Mouse (Mus musculus): ENCODE results near the gene Spaca7. TPM values are rescaled to one million over a fixed set of nuclear protein-coding genes. Genes with fewer than 3 reads are reported as not detected.
"Not testable (repeated sequence)": the region's sequence is repeated elsewhere in the genome, so short reads cannot be mapped to it uniquely, and the experiment has no call there.

Gene Spaca7
- not detected in 2 replicates for total RNA-seq (2021)
- long read RNA-seq = 0 reads

DNA sequence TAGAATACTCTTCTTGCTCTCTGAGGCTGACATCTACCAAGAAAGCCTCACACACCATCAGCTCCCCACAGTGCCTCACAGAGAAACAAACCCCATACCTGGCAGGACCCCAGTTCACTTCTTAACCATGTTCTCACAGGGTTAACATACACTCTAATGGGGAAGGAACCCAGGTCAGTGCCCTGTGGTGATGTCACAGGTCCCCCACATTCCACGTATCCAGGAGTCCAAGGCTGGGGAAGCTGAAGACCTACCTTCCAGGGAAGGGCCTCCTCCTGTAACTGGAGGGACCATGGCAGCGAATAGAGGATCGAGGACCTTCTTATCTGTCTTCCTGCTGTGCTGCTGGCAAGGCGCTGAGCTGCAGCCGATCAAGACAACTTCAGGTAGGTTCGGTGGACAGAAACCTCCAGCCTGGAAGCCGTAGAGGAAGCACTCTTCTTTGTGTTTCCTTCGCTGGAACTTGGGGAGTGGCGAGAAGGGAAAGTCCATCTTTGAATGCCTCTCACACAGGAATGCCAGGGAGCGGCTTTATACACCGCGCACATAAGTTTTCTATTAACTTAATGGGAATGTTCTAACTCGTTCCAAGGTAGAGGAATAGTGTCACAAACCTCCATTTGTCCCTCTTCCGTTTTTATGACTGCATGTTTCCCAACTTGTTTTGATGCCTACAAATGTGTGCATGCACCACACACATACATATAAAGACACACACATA lies at the start of gene Spaca7:
TSS of gene Spaca7 (plus strand) at position 216 of the 721 bp plus-strand sequence.
- DNase-seq = no peak

DNA sequence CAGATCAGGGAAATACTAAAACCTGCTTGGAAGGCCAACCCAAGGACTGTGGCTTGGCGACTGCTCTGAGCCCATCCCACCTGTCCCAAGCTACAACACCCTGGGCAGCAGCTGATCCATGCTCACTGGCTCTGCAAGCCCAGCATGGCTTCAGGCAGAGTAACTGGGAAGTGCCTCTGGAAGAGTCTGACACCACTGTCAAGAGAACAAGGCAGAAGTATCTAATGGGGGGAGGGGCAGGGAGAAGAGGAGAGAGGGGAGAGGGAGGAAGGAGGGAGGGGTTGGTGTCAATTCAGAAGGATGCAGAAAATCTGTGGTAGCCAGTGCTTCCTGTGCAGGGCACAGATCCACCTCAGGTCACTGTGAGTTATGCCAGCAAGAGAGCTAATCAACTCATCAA lies 48.5 kb upstream of the Spaca7 start:
- no peak for DNase-seq

DNA sequence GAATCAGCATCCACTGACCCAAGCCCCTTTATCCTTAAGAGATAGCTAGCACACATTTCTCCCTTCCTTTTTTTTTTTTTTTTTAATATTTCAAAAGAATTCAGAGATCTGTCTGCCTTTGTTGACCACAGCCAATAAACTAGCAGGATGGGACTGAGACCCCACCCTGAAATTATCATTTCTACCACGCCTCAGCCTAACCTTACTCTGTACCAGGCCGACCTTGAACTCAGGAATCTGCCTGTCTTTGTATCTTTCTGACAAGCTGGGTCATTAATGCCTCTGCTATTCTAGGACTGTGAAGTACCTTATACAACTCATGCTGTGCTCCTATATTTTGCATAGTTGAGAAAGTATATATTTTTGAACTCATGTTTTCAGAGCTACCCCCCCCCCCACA lies 44.2 kb upstream of the Spaca7 start:
- DNase-seq = no peak

DNA sequence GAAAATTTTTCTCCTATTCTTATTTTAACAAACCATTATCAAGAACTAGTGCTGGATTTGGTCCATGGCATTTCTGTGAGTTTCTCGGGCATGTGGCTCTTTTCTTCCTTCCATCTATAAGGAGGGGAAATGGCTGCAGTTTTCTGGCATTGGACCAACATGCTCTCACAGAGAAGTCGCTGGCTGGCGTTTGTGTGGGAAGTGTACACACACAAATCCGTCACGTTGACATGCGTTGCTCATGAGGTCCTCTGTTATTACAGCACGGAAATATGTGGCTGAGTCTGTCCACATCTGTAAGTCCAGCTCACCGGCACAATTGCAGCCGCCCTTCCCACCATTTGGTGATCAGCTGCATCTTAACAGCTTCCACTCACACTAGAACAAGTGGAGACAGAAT lies 37.2 kb upstream of the Spaca7 start:
- DNase-seq = no peak

DNA sequence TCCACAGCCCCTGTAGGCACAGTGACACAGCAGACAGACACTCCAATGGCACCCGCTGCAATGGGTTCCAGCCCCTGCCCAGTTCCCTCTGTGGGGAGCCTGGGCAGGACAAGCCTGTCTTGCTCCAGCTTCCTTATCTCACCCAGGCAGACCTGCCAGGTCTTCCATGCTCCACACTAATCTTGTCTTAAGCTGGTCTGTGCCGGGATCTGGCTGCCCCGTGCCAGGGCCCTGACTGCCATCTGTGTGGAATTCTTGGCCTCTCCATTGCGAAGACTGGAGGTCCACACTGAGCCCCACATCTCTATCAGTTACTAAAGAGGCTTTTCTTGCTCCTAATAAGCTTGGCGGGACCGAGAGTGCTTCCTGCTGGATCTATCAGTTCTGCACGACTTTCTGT lies 36.5 kb upstream of the Spaca7 start:
- no peak for DNase-seq

DNA sequence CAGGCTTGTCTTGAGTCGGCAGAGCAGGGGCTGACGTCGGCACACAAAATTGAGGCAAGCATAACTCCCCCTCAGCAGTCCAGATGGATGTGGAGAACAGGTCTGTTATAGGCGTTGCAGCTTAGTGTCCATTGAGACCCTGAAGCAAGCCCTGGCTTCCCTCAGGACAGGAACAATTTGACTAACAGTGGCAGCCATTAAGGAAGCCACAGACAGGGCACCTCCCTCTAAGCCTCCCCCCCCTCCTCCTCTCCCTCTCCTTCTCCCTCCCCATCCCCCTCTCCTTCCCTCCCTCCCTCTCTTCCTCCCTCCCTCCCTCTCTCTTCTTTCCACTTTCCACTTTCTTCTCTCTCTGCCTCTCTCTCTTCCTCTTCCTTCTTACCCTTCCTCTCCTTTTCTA lies 27.6 kb upstream of the Spaca7 start:
- no peak for DNase-seq

DNA sequence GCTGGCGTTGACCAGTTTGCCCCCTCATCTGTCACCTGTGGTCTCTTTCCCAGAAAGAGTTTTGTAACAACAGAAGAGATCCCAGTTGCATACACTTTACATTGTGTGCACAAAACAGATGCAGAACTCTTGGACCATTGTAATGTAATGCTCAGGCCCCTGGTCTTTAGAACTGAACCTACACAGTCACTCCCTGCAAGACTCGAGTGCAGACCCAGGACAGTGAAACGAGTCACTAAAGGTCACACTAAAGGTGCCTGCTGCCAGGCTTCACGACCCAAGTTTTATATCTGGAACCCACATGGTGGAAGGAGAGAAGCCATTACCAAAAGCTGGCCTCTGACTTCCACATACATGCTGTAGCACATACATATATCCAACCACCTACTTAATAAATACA lies 27.2 kb upstream of the Spaca7 start:
- DNase-seq = no peak

DNA sequence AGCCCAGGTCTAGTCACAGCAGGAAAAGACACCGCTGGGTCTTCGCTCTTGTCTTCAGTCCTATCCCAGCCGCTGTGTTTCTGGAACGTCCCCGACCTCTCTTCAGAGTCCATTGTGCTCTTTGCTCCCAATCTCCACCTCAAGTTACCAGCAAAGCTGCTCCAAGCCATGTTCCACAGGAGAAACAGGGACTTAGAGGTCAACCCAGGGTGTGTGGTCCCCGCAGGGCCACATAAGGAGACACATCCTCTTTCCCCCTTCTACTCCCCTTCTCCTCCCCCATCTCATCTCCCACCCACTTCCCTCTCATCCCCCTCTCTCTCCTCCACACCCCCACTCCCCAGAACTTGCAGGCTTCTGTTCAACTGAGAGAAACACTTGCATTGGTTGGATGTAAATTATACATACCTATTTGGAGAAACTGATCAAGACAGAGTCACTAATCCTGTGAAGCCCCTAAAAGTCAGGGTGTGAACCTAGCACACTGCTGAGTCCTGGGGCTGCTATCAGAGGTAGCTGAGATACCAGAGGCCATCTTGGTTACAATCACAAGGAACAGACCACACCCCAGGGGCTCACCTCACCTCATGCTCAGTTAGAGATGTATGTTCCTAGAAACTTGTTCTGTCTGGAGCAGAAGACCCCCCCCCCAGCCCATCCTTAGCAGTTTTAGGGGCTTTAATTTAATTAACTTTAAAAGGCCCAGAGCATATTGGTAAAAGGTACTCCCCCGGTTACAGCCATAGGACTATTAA lies 25.2 kb upstream of the Spaca7 start:
- no peak for DNase-seq

DNA sequence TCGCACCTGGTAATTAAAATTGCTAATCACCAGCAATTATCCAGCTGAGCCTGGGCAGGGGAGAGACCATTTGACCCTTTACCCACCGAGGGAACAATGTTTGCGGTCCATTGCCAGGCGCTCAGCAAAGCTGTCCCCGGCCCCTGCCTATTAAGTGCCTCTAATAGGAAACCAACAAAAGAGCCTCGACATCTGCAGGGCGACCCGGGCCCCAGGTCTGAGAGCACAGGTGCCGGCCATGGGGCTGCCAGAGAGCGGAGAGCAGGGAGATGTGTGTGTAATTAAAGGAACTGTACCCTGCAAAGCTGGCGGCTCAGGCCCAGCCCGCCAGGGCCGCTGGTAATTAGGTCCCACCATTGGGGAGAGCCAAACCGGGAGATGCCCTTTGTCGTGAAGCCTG lies 24.6 kb upstream of the Spaca7 start:
- DNase-seq = no peak

DNA sequence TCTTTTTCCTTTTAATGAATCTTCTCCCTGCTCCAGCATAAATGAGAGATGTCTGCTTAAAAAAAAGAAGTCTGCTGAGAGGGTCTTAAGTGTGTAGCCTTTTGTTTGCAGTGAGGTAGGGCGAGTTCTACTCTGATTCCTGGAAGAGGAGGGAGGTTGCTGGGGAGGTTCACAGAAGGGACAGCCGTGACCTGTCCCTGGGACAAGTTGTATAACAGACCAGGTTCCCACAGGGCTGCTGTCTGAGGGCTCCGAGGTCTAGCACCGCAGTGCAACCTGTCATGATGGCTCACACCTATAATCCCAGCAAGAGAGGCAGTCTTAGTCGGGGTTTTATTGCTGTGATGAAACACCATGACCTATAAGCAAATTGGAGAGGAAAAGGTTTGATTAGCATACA lies 24.1 kb upstream of the Spaca7 start:
- no peak for DNase-seq

DNA sequence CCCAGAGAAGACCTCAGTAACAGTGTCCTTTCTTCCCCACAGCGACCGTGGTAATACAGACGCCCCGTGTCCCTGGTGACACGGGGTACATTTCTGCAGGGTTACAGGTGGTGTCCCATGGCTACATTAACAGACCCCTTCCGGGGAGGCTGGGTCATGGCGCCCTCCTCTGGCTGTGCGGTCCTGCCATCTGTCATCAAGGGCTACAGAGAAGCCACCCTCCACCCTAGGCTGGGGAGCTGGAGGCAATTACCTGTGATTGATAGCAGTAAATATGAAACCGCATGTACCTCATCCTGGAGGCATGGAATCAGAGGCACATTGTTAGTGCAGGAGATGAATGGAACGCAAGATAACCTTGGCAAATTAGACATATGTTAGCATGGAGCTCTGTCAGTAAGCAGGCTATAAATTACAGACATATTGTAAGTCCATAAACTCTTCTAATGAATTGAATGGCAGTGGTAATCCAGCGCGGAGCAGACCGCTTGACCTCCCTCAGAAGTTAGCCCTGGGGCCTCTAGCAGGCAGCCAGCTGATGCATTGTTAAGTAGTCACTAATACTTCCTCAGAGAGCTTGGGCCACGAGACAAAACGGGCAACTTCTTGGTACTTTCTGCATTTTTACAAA lies 17.2 kb upstream of the Spaca7 start:
- DNase-seq = no peak

DNA sequence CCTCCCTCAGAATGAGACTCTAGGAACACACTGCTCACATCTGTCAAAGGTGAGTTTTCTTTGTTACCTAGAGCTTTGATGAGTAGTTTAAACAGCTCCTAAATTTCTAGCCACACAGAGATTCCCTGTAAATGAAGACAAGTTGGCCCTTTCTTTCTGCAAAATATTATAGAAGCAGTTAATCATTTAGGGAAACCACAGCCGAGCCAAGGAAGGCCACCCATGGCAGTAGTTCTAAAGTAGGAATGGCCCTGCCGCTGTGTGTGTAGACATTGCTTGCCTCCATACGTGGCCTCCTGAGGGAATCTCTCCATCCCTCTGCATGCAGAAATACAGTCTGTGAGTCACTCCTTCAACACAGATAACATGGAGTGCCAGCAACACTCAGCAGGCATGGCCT lies 14.0 kb upstream of the Spaca7 start:
- no peak for DNase-seq

DNA sequence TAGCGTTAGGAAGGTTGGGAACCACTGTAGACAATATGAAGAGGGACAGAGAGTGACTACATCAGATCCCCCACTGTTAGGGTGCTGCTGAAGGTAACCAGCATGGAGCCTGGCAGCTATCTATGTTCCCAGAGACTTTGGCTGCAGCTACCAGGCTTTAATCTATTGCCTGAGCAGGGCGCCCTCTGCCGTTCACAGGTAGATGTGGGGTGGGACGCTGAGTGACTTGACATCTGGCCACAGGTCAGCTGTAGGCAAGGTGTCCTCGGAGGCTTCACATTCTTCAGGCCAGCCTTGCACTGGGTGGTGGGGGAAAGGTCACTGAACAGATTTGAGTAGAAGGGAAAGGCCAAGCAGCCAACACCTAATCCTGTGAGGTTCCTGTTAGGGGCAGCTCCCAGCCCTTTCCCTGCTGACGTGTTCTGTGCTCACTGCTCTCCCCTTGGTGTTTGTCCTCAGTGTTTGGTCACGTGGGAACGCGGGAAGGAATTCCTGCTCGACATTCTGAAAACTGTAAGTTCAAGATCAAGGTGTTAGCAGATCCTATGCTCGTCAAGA lies 11.3 kb upstream of the Spaca7 start:
- peak; percentile 79 for DNase-seq

DNA sequence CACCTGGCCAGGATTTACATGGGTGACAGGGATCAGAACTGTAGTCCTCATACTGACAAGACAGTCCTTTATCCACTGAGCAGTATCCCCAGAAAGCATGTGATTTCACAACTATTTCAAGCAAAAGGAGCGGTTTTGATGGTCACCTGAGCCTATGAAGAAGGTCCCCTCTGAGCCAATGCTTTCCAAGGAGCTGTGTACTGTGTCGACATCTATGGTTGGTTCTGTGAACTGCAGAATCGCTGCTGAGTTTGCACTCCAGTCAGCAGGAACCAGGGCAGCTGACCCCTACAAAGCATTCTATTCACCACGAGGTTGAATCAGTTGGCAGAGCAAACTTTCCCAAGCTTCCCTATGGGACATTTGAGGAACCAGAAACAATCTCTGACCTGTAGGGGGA lies 8.5 kb upstream of the Spaca7 start:
- DNase-seq = no peak

DNA sequence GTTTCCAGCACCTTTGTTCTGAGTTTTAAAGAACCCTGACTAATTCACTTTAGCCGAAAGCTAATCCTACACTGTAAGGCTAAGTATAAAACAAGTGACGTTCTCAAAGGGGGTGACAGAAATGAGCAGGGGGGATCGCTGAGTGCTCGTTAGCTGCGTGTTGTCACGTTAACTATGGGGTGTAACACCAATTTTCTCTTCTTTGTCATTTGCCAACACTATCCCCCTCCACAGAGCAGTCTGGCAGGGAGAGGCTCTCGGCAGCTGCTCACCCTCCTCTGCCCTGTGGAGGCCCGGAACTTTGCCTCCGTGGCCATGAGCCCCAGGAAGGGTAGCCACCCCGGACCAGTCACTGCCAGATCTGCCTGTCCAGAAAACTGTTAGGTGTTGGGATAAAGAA lies 7.3 kb upstream of the Spaca7 start:
- no peak for DNase-seq

DNA sequence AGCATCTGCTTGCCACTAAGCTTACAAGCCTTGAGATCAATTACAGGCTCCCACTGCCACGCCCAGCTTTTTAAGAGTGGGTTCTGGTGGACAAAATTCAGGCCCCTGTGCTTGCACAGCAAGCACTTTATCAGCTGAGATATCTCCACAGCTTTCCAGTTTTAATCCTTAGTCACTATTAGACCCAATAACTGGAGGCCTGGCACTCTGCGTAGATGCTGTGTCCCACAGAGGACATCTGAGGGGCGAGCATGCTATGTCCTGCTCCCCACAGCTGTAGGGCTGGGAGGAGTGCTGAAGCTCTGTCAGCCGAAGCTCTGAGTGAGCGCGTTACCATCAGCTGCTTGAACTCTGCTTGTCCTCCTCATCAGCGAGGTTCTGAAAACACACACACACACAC lies 6.3 kb upstream of the Spaca7 start:
- no peak for DNase-seq

DNA sequence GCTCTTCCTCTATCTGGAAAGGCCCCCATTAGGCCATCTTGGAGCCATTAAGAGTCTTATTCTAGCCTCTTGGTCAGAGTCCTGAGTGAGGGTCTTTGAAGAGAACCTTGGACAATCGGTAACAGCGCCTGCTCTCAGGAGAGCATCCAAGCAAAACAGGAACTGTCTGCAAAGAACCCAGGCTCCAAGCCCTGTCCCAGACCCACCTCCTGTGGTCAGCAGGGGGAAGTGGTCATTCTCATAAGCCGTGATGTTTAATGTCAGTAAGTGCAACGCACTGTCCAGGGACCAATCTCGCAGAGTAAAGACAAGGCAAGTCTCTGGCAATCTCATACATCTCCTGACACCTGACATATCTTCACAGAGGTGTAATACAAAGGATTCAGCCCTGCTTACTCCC lies 3.2 kb downstream of the Spaca7 start:
- DNase-seq = no peak

DNA sequence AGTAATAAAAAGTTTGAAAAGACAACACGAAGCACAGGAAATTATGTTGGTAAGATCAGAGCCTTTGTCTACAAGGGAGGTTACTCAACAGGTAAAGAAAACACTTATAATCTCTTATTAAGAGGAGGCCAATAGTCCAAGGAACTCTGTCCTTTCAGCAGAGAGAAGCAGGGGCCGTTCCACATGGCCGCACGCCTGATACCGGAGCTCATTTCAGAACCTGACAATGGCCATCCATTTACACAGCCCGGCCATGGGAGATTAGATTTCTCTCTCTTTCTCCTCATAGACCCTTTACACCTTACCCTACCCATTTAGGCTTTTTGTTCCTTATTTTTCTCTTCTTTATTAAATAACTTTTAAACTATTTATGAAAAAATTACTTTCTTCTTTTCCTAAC lies 3.9 kb downstream of the Spaca7 start:
- DNase-seq = no peak

DNA sequence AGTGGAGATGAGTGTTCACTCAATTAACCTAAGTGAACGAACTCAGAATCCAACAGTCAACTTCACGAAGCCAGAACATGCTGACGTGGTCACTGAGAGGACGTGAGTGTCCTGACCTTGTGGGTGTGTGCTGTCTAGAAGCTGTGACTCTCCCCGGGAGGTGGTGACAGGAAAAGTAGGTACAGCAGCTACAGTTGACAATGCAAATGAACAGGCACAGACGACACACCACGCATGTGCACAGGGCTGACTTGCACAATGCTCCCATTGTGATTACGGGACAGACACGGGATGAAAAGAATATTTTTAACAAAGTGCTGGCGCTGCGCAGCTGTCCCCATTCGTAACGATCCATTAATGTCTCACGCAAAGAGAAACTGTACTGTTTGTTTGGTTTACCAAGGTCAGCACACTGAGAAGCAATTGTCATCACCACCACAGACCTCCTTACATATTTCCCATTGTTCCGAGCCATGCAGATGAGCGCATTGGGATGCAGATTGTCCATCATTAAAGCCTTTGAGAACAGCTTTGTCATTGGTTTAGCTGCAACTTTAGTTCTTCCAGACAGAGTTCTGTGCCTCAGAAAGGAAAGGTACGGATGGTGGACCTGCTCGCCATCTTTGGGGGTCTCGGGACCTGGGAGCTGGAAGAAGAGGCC lies 6.6 kb downstream of the Spaca7 start:
- not testable (repeated sequence) for DNase-seq

DNA sequence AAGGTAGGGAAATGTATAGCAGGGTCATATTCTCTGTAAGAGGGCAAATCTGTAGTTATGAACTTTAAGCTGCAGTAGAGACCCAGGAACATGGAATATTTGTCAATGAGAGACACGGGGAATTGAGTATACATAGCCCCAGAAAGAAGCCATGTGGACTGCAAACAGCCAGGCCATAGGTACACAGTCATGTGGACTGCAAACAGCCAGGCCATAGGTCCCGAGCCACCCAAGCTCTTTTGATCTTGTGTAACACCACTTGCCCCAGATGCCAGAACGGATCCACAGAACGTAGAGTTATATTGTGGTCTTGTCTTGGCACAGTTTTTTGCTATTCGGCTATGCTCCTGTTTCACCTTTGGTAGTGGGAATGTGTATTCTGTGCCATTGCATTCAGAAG lies 11.0 kb downstream of the Spaca7 start:
- DNase-seq = no peak

DNA sequence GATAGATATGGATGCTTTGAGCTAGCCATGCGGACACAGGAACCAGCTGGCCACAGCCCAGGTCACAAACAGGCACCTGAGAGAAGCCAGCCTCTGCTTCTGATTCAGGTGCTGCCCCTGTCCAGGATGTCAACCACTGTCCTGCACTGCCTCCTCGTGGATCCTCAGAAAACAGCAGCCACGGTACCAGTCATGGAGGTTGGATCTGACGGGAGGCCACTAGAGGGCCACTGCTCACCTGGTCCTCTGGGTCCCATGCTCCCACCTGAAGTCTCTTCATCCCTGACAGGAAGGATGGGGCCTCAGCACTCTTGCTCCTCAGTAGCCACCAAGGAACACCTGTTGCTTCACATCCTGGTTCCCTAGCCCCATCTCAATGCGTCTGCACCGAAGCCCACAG lies 34.4 kb downstream of the Spaca7 start:
- DNase-seq = peak; percentile 65

DNA sequence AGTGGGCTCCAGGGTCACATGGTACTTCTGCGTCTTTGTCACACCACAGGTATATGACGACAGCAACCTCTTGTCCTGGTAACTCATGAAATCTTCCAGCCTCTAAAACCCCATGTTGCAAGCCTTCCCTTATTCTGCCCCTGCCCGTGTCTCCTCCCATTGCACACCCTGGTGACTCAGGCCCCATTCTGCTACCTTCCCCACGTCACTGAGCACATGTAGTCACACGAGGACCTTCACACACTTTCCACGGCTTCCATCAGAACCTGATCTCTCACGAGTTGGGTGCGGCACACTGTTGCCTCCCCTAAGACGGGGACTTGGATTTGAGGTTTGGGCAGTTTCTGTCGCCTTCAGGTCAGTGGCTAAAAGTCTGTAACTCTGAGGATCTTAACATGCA lies 36.0 kb downstream of the Spaca7 start:
- no peak for DNase-seq
